Comparison of ENCODE assay signal across 8 mouse cellular contexts in the genomic region with DNA sequence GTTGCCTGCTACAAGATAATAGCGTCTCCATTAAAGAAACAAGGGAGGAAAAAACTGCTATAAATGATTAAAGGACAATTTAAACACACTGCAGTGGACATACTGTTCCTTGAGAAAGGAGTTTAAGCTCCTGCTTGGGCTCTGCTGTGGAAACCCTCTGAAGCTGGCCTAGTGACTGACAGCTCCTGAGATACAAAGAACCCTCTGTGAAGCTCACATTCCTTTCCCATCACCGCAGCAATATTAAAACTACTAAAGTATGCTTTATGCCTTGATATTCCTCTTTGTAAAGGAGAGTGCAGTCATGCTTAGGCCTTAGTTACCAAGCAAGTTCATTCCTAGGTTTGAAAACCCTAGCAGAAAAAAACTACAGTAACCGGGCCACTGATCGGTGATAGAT.
A peak's percentile ranks its signal among the peaks of the same experiment; 100 is the strongest.
DNase-seq lines count a peak whose midpoint lies in the region; ATAC-seq and TF ChIP-seq lines count a peak whose summit lies in the region.

No protein-coding gene starts in this region.

- TF ChIP-seq CTCF in midbrain, postnatal 0 days (IDR thresholded peaks at IDR 0.05) = no peak

- H3K27me3 ChIP-seq in forebrain, embryonic 10.5 days (ENCODE audit: poor library complexity, severe bottlenecking) = no peaks in the 10 kb centered on the region
- no peaks in the 10 kb centered on the region for H3K27me3 ChIP-seq in forebrain, embryonic 16.5 days (replicated peaks; ENCODE audit: control insufficient read depth, insufficient read depth, low read length)
- no peaks in the 10 kb centered on the region for H3K27me3 ChIP-seq in liver, embryonic 12.5 days (replicated peaks)
- H3K27me3 ChIP-seq in hindbrain, embryonic 11.5 days (ENCODE audit: control insufficient read depth, insufficient read depth, low read length) = no peaks in the 10 kb centered on the region
- H3K27me3 ChIP-seq in midbrain, postnatal 0 days (ENCODE audit: insufficient read depth, low read length) = no peaks in the 10 kb centered on the region

- H3K4me2 ChIP-seq in forebrain, embryonic 16.5 days (ENCODE audit: low read length) = no peak overlapping the region
- H3K4me2 ChIP-seq in liver, embryonic 12.5 days = no peak overlapping the region
- no peak overlapping the region for H3K4me2 ChIP-seq in hindbrain, embryonic 11.5 days (replicated peaks; ENCODE audit: low read depth, low read length)
- no peak overlapping the region for H3K4me2 ChIP-seq in midbrain, postnatal 0 days (ENCODE audit: low read depth, low read length, poor library complexity, severe bottlenecking)

- no peaks in the 10 kb centered on the region for H3K9me3 ChIP-seq in forebrain, embryonic 10.5 days
- no peaks in the 10 kb centered on the region for H3K9me3 ChIP-seq in forebrain, embryonic 16.5 days (ENCODE audit: control insufficient read depth, low read length)
- H3K9me3 ChIP-seq in liver, embryonic 12.5 days (replicated peaks) = no peaks in the 10 kb centered on the region
- no peaks in the 10 kb centered on the region for H3K9me3 ChIP-seq in hindbrain, embryonic 11.5 days (ENCODE audit: control insufficient read depth, low read length)
- H3K9me3 ChIP-seq in midbrain, postnatal 0 days (ENCODE audit: low read length) = no peaks in the 10 kb centered on the region

- intact Hi-C loops in left cerebral cortex, postnatal 36 days (cut with DNase I) = no loop called here

- H3K27ac ChIP-seq in forebrain, embryonic 10.5 days = peak overlapping the region; percentile 67
- no peak overlapping the region for H3K27ac ChIP-seq in forebrain, embryonic 16.5 days (ENCODE audit: low read length)
- H3K27ac ChIP-seq in liver, embryonic 12.5 days = 0 out of 2 replicates have a peak overlapping the region, but pooled peaks have one; percentile 15
- H3K27ac ChIP-seq in hindbrain, embryonic 11.5 days (ENCODE audit: low read depth, low read length) = peak overlapping the region; percentile 43; the same call in 1 of the 2 replicates
- peak overlapping the region; percentile 32; the same call in 1 of the 2 replicates for H3K27ac ChIP-seq in midbrain, postnatal 0 days (ENCODE audit: low read depth, low read length)

- H3K9ac ChIP-seq in forebrain, embryonic 16.5 days (replicated peaks; ENCODE audit: low read depth, low read length) = no peak overlapping the region
- no peak overlapping the region for H3K9ac ChIP-seq in liver, embryonic 12.5 days
- H3K9ac ChIP-seq in hindbrain, embryonic 11.5 days (ENCODE audit: low read depth, low read length) = no peak overlapping the region
- H3K9ac ChIP-seq in midbrain, postnatal 0 days (replicated peaks; ENCODE audit: low read length, poor library complexity, severe bottlenecking) = no peak overlapping the region

- DNase-seq in forebrain, embryonic 10.5 days (ENCODE audit: extremely low spot score, low spot score) = no peak
- no peak for DNase-seq in liver
- DNase-seq in hindbrain, embryonic 11.5 days (ENCODE audit: low spot score) = no peak
- peak; percentile 24 for DNase-seq in midbrain, postnatal 0 days (ENCODE audit: low spot score)
- DNase-seq in left cerebral cortex, postnatal 36 days (ENCODE audit: low spot score in 2 of 2) = no peak
- DNase-seq in spleen, postnatal 14 days (ENCODE audit: low spot score in 2 of 2) = no peak

- no peak overlapping the region for H3K4me3 ChIP-seq in forebrain, embryonic 10.5 days
- H3K4me3 ChIP-seq in forebrain, embryonic 16.5 days (replicated peaks; ENCODE audit: low read length) = no peak overlapping the region
- no peak overlapping the region for H3K4me3 ChIP-seq in liver, embryonic 12.5 days
- H3K4me3 ChIP-seq in hindbrain, embryonic 11.5 days (ENCODE audit: low read depth, low read length) = no peak overlapping the region
- H3K4me3 ChIP-seq in midbrain, postnatal 0 days (ENCODE audit: low read depth, low read length) = no peak overlapping the region

- WGBS in forebrain, embryonic 10.5 days = 71% methylated on average over 4 of the region's 4 CpGs
- 37% methylated on average over 4 of the region's 4 CpGs for WGBS in forebrain, embryonic 16.5 days
- WGBS in liver, embryonic 12.5 days (ENCODE audit: insufficient replicate concordance) = 86% methylated on average over 4 of the region's 4 CpGs
- 57% methylated on average over 4 of the region's 4 CpGs for WGBS in hindbrain, embryonic 11.5 days
- 38% methylated on average over 4 of the region's 4 CpGs for WGBS in midbrain, postnatal 0 days

- H3K36me3 ChIP-seq in forebrain, embryonic 10.5 days (replicated peaks) = peaks cover 4% of the 10 kb centered on the region
- H3K36me3 ChIP-seq in forebrain, embryonic 16.5 days (ENCODE audit: control insufficient read depth, insufficient read depth) = no peaks in the 10 kb centered on the region
- peaks cover 51% of the 10 kb centered on the region for H3K36me3 ChIP-seq in liver, embryonic 12.5 days
- no peaks in the 10 kb centered on the region for H3K36me3 ChIP-seq in hindbrain, embryonic 11.5 days (ENCODE audit: control insufficient read depth, insufficient read depth, low read length)
- H3K36me3 ChIP-seq in midbrain, postnatal 0 days (ENCODE audit: insufficient read depth, low read length) = no peaks in the 10 kb centered on the region; the same call in 1 of the 2 replicates

- peaks cover 33% of the 10 kb centered on the region for H3K4me1 ChIP-seq in forebrain, embryonic 10.5 days
- 0 out of 2 replicates have a peak, but pooled peaks cover 3% of the 10 kb centered on the region for H3K4me1 ChIP-seq in forebrain, embryonic 16.5 days (replicated peaks; ENCODE audit: control insufficient read depth, insufficient read depth, low read length)
- peaks cover 25% of the 10 kb centered on the region for H3K4me1 ChIP-seq in liver, embryonic 12.5 days
- H3K4me1 ChIP-seq in hindbrain, embryonic 11.5 days (replicated peaks; ENCODE audit: control insufficient read depth, insufficient read depth, low read length) = 0 out of 2 replicates have a peak, but pooled peaks cover 3% of the 10 kb centered on the region
- peaks cover 7% of the 10 kb centered on the region; the same call in 1 of the 2 replicates for H3K4me1 ChIP-seq in midbrain, postnatal 0 days (ENCODE audit: insufficient read depth, low read length)

- no peak for ATAC-seq in forebrain, embryonic 16.5 days
- no peak for ATAC-seq in liver, embryonic 12.5 days
- ATAC-seq in hindbrain, embryonic 11.5 days (ENCODE audit: low FRiP score) = 0 out of 2 replicates have a peak, but pooled peaks have one; percentile 27
- ATAC-seq in midbrain, postnatal 0 days (ENCODE audit: low FRiP score) = no peak
